Mouse (Mus musculus): Measurements from ENCODE around the gene Trpc4ap. TPM values are rescaled to one million over a fixed set of nuclear protein-coding genes. Genes with fewer than 3 reads are reported as not detected.
"Not testable (repeated sequence)": the region's sequence is repeated elsewhere in the genome, so short reads cannot be mapped to it uniquely, and the experiment has no call there.

Gene Trpc4ap
- polyA plus RNA-seq, 1 experiment, result 145 TPM

DNA sequence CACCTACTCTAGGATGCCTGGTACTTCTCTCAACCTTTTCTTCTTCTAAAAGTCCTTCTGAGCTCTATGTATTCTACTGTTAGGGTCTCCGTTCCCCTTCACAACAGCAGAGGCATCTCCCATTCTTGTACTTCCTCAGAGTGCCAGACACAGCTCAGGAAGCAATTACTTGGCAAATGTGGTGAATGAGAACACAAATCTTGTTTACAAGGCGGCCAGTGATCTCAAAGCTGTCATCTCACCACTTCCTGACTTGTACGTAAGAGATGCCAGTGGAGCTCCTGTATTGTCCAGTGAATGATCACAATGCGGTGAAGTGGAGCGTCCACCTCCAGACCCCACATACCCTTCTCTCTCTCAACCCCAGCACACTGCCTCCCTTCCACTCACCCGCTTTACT is 32.3 kb upstream of the Trpc4ap start:
- TF ChIP-seq CTCF (IDR thresholded peaks at IDR 0.05; ENCODE audit: insufficient read depth, low read length) (no peak), POLR2A (IDR thresholded peaks at IDR 0.05; ENCODE audit: borderline replicate concordance, extremely low read depth, low read depth, low read length) (no peak)
- 63% methylated on average over 6 of the region's 6 CpGs for WGBS
- H3K4me3 ChIP-seq (replicated peaks; ENCODE audit: extremely low read depth, low read depth, low read length), result no peak overlapping the region
- no peak for DNase-seq
- H3K4me1 ChIP-seq (ENCODE audit: control insufficient read depth, insufficient read depth, low read length), result peaks cover 5% of the 10 kb centered on the region

- WGBS, result 68% methylated on average over 5 of the region's 5 CpGs
- TF ChIP-seq POLR2A (IDR thresholded peaks at IDR 0.05; ENCODE audit: borderline replicate concordance, extremely low read depth, low read depth, low read length) (no peak), CTCF (IDR thresholded peaks at IDR 0.05; ENCODE audit: insufficient read depth, low read length) (no peak)
- Histone ChIP-seq H3K4me3 (replicated peaks; ENCODE audit: extremely low read depth, low read depth, low read length) (no peak overlapping the region), H3K4me1 (ENCODE audit: control insufficient read depth, insufficient read depth, low read length) (peaks cover 5% of the 10 kb centered on the region)
- no peak for DNase-seq
Measured at GRCm38 (mm10) chr2:155724036-155724435, 31.9 kb upstream of the Trpc4ap start.

- H3K4me3 ChIP-seq (replicated peaks; ENCODE audit: extremely low read depth, low read depth, low read length), result no peak overlapping the region
- DNase-seq, result no peak
- H3K4me1 ChIP-seq (ENCODE audit: control insufficient read depth, insufficient read depth, low read length), result no peaks in the 10 kb centered on the region
- WGBS, result 65% methylated on average over 5 of the region's 5 CpGs
- TF ChIP-seq CTCF (IDR thresholded peaks at IDR 0.05; ENCODE audit: insufficient read depth, low read length) (no peak), POLR2A (IDR thresholded peaks at IDR 0.05; ENCODE audit: borderline replicate concordance, extremely low read depth, low read depth, low read length) (no peak)
Measured at GRCm38 (mm10) chr2:155720585-155720984, 28.4 kb upstream of the Trpc4ap start.

GRCm38 (mm10) chr2:155717082-155717990 is 25.2 kb upstream of the Trpc4ap start:
- no peaks in the 10 kb centered on the region for H3K4me1 ChIP-seq (ENCODE audit: control insufficient read depth, insufficient read depth, low read length)
- TF ChIP-seq CTCF (IDR thresholded peaks at IDR 0.05; ENCODE audit: insufficient read depth, low read length), result no peak
- TF ChIP-seq POLR2A (IDR thresholded peaks at IDR 0.05; ENCODE audit: borderline replicate concordance, extremely low read depth, low read depth, low read length), result no peak
- WGBS, result 81% methylated on average over 12 of the region's 12 CpGs
- no peak overlapping the region for H3K4me3 ChIP-seq (replicated peaks; ENCODE audit: extremely low read depth, low read depth, low read length)
- no peak for DNase-seq

- no peak for TF ChIP-seq POLR2A (IDR thresholded peaks at IDR 0.05; ENCODE audit: borderline replicate concordance, extremely low read depth, low read depth, low read length)
- no peak for TF ChIP-seq CTCF (IDR thresholded peaks at IDR 0.05; ENCODE audit: insufficient read depth, low read length)
- 78% methylated on average over 11 of the region's 11 CpGs for WGBS
- no peaks in the 10 kb centered on the region for H3K4me1 ChIP-seq (ENCODE audit: control insufficient read depth, insufficient read depth, low read length)
- DNase-seq, result no peak
- H3K4me3 ChIP-seq (replicated peaks; ENCODE audit: extremely low read depth, low read depth, low read length), result no peak overlapping the region
Measured at GRCm38 (mm10) chr2:155710557-155710956, 18.4 kb upstream of the Trpc4ap start.

DNA sequence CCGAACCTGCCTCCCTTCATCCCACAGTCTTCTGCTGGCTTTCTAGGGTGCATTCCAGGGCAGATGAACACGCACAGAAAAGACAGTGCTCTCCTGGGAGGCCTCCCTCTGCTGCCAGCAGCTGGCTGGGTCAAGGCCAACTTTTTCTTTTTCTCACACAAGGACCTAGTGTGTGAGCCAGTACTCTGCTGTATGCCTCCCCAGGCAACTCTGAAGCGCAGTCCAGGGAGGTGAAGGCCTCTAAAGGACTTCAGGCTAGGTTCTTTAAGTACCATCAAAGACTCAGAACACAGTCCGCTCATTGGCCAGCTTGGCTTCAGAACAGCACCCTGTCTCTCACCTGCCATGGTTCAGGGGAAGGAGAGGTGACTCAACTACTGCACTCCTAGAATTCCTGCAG is 15.1 kb upstream of the Trpc4ap start:
- 63% methylated on average over 4 of the region's 4 CpGs for WGBS
- DNase-seq, result no peak
- TF ChIP-seq CTCF (IDR thresholded peaks at IDR 0.05; ENCODE audit: insufficient read depth, low read length) (no peak), POLR2A (IDR thresholded peaks at IDR 0.05; ENCODE audit: borderline replicate concordance, extremely low read depth, low read depth, low read length) (no peak)

GRCm38 (mm10) chr2:155703630-155704029 is 11.4 kb upstream of the Trpc4ap start:
- TF ChIP-seq CTCF (IDR thresholded peaks at IDR 0.05; ENCODE audit: insufficient read depth, low read length), result no peak
- no peak for TF ChIP-seq POLR2A (IDR thresholded peaks at IDR 0.05; ENCODE audit: borderline replicate concordance, extremely low read depth, low read depth, low read length)
- WGBS, result 61% methylated on average over 4 of the region's 4 CpGs
- H3K4me3 ChIP-seq (replicated peaks; ENCODE audit: extremely low read depth, low read depth, low read length), result no peak overlapping the region
- no peaks in the 10 kb centered on the region for H3K4me1 ChIP-seq (ENCODE audit: control insufficient read depth, insufficient read depth, low read length)
- DNase-seq, result no peak

More for the DNA sequence above, 15.1 kb upstream of the Trpc4ap start:
- no peaks in the 10 kb centered on the region for H3K4me1 ChIP-seq (ENCODE audit: control insufficient read depth, insufficient read depth, low read length)
- no peak overlapping the region for H3K4me3 ChIP-seq (replicated peaks; ENCODE audit: extremely low read depth, low read depth, low read length)

- WGBS, result 43% methylated on average over 19 of the region's 19 CpGs
- Histone ChIP-seq H3K4me1 (ENCODE audit: control insufficient read depth, insufficient read depth, low read length) (no peaks in the 10 kb centered on the region), H3K4me3 (replicated peaks; ENCODE audit: extremely low read depth, low read depth, low read length) (no peak overlapping the region)
- DNase-seq, result no peak
- TF ChIP-seq POLR2A (IDR thresholded peaks at IDR 0.05; ENCODE audit: borderline replicate concordance, extremely low read depth, low read depth, low read length) (no peak), CTCF (IDR thresholded peaks at IDR 0.05; ENCODE audit: insufficient read depth, low read length) (no peak)
Measured at GRCm38 (mm10) chr2:155701399-155701919, 9.3 kb upstream of the Trpc4ap start.

DNA sequence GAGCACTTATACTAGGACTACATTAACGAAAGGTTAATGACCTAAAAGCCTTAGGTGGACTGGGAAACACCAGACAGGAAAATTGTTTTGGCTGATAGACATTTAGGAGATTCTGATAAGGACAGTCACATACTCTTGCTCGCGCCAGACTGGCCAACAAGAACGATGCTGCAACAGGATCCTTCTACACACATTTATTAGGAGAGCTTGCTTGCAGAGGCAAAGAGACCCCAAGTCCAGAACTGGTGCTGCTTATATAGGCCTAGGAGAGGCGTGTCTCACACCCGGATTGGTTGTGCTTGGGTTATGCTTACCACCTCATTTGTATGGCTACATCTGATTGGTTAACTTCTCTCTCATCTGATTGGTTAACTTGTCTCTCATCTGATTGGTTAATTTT is 6.3 kb upstream of the Trpc4ap start:
- not testable (repeated sequence) for H3K4me3 ChIP-seq (replicated peaks; ENCODE audit: extremely low read depth, low read depth, low read length); DNase-seq; H3K4me1 ChIP-seq (ENCODE audit: control insufficient read depth, insufficient read depth, low read length)
- 93% methylated on average over 6 of the region's 6 CpGs for WGBS

- Histone ChIP-seq H3K4me3 (replicated peaks; ENCODE audit: extremely low read depth, low read depth, low read length) (no peak overlapping the region), H3K4me1 (ENCODE audit: control insufficient read depth, insufficient read depth, low read length) (no peaks in the 10 kb centered on the region)
- 63% methylated on average over 7 of the region's 7 CpGs for WGBS
- TF ChIP-seq POLR2A (IDR thresholded peaks at IDR 0.05; ENCODE audit: borderline replicate concordance, extremely low read depth, low read depth, low read length) (no peak), CTCF (IDR thresholded peaks at IDR 0.05; ENCODE audit: insufficient read depth, low read length) (no peak)
- no peak for DNase-seq
Measured at GRCm38 (mm10) chr2:155696851-155697250, 4.7 kb upstream of the Trpc4ap start.
